ENCODE assay signal across 25 mouse cellular contexts in the genomic region with DNA sequence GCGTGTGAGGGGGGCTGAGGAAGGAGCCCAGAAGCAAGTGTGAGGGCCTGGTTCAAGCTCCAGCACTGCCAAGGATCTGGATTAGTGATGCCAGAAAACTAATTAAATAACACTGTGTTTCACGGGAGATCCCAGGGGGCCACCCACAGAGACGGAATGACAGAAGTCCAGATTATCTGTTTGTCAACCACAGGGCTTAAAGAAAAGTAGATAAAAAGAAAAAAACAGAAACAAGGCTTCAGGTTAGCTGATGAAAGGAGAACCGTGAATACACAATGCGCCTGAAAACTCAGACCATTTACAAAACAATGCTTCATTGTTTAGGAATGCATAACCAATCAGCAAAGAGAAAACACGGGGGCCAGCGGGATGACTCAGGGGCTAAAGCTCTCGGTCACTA. TPM values are rescaled to one million over a fixed set of nuclear protein-coding genes. Genes with fewer than 3 reads are reported as not detected.
DNase-seq lines count a peak whose midpoint lies in the region; ATAC-seq and TF ChIP-seq lines count a peak whose summit lies in the region.
"Had no signal": no experiment of that assay in that cellular context is flagged by ENCODE, and none has a peak within 500 bp of the region (broad histone marks: within the 10 kb centered on the region; RNA-seq: fewer than 3 reads in every experiment).

No protein-coding gene starts in this region.

- H3K27ac ChIP-seq in hindbrain, postnatal 0 days = no peak overlapping the region
- H3K27ac ChIP-seq in hindbrain, embryonic 14.5 days = no peak overlapping the region
- H3K27ac ChIP-seq: gastrocnemius, adult 2 months; heart, embryonic 10.5 days; limb, embryonic 13.5 days; neural tube, embryonic 15.5 days had no signal

- no peak for TF ChIP-seq CTCF in hindbrain, postnatal 0 days (IDR thresholded peaks at IDR 0.05; ENCODE audit: low read depth)

- H3K79me2 ChIP-seq in myocyte (ENCODE audit: control insufficient read depth, insufficient read depth) = no peaks in the 10 kb centered on the region

- H3K9me3 ChIP-seq in hindbrain, postnatal 0 days (ENCODE audit: low read length) = no peaks in the 10 kb centered on the region
- no peaks in the 10 kb centered on the region for H3K9me3 ChIP-seq in hindbrain, embryonic 14.5 days (ENCODE audit: control insufficient read depth, low read length)
- H3K9me3 ChIP-seq: heart, embryonic 10.5 days; limb, embryonic 13.5 days; neural tube, embryonic 15.5 days had no signal

- no peak overlapping the region for H3ac ChIP-seq in myocyte (ENCODE audit: control insufficient read depth, insufficient read length)

- no peak for TF ChIP-seq POLR2A in myocyte (IDR thresholded peaks at IDR 0.05; ENCODE audit: insufficient read length, low read depth)

- H3K36me3 ChIP-seq in hindbrain, postnatal 0 days (ENCODE audit: insufficient read depth, low read length) = peaks cover 16% of the 10 kb centered on the region; the same call in 1 of the 2 replicates
- peaks cover 40% of the 10 kb centered on the region for H3K36me3 ChIP-seq in hindbrain, embryonic 14.5 days (replicated peaks; ENCODE audit: control insufficient read depth, insufficient read depth)
- H3K36me3 ChIP-seq in myocyte (ENCODE audit: control insufficient read depth, insufficient read depth) = no peaks in the 10 kb centered on the region
- H3K36me3 ChIP-seq: heart, embryonic 10.5 days; limb, embryonic 13.5 days had no signal

- no peak overlapping the region for H3K4me3 ChIP-seq in hindbrain, postnatal 0 days (ENCODE audit: low read length)
- no peak overlapping the region for H3K4me3 ChIP-seq in hindbrain, embryonic 14.5 days (replicated peaks; ENCODE audit: low read length)
- no peak overlapping the region for H3K4me3 ChIP-seq in myocyte
- H3K4me3 ChIP-seq: gastrocnemius, adult 2 months; heart, embryonic 10.5 days; limb, embryonic 13.5 days; neural tube, embryonic 15.5 days had no signal

- DNase-seq in cerebellum, postnatal 36 days = peak; percentile 21 to 27
- DNase-seq in cerebellum, postnatal 4 days (ENCODE audit: low spot score in 2 of 2) = no peak
- peak; percentile 56 for DNase-seq in hindbrain, postnatal 0 days (ENCODE audit: low spot score)
- no peak for DNase-seq in hindbrain, embryonic 14.5 days (ENCODE audit: low spot score)
- DNase-seq in Muller cell, postnatal 12 days (ENCODE audit: inconsistent ontology term) = peak; percentile 66
- no peak for DNase-seq in gastrocnemius, postnatal 4 days (ENCODE audit: low spot score in 2 of 2)
- no peak for DNase-seq in adrenal gland, adult 18-20 months (ENCODE audit: low spot score in 2 of 2)
- DNase-seq: adrenal gland, adult 8-10 months; B cell, adult 2 months; gastrocnemius, adult 2 months; heart, postnatal 36 days; kidney, postnatal 25 days; lung, postnatal 36 days; right cerebral cortex, adult 18-20 months; thymus, postnatal 4 days had no signal

- no peak overlapping the region for H3K4me2 ChIP-seq in hindbrain, postnatal 0 days (ENCODE audit: low read depth, low read length)
- H3K4me2 ChIP-seq in hindbrain, embryonic 14.5 days (replicated peaks) = no peak overlapping the region
- H3K4me2 ChIP-seq in myocyte (ENCODE audit: low read depth) = peak overlapping the region; percentile 38
- H3K4me2 ChIP-seq: limb, embryonic 13.5 days; neural tube, embryonic 15.5 days had no signal

- H3K4me1 ChIP-seq in hindbrain, postnatal 0 days (ENCODE audit: insufficient read depth, low read length) = no peaks in the 10 kb centered on the region
- no peaks in the 10 kb centered on the region for H3K4me1 ChIP-seq in hindbrain, embryonic 14.5 days (replicated peaks; ENCODE audit: control insufficient read depth, insufficient read depth, low read length)
- H3K4me1 ChIP-seq: neural tube, embryonic 15.5 days had no signal

- 6% methylated on average over 8 of the region's 8 CpGs for WGBS in hindbrain, postnatal 0 days
- 2% methylated on average over 8 of the region's 8 CpGs for WGBS in hindbrain, embryonic 14.5 days

- no peak for ATAC-seq in hindbrain, postnatal 0 days
- no peak for ATAC-seq in hindbrain, embryonic 14.5 days (ENCODE audit: low FRiP score)
- ATAC-seq: forebrain, embryonic 16.5 days; intestine, embryonic 16.5 days had no signal

- H3K9ac ChIP-seq in hindbrain, postnatal 0 days (replicated peaks; ENCODE audit: low read length) = no peak overlapping the region
- H3K9ac ChIP-seq in hindbrain, embryonic 14.5 days = no peak overlapping the region
- H3K9ac ChIP-seq: limb, embryonic 13.5 days; neural tube, embryonic 15.5 days had no signal

- no peaks in the 10 kb centered on the region for H3K27me3 ChIP-seq in hindbrain, postnatal 0 days (ENCODE audit: insufficient read depth, low read length)
- no peaks in the 10 kb centered on the region for H3K27me3 ChIP-seq in hindbrain, embryonic 14.5 days (ENCODE audit: control insufficient read depth, insufficient read depth, low read length)
- no peaks in the 10 kb centered on the region for H3K27me3 ChIP-seq in myocyte (ENCODE audit: control insufficient read depth, insufficient read depth, insufficient read length)

TF ChIP-seq in myocyte, 11 proteins besides CTCF, POLR2A, EP300 and RAD21:
- no peak for TF ChIP-seq MYOG (IDR thresholded peaks at IDR 0.05; ENCODE audit: control insufficient read depth in 1 of 3, insufficient read depth in 1 of 3, insufficient read length in 2 of 3, low read depth in 2 of 3)
- no peak for TF ChIP-seq TCF3 (IDR thresholded peaks at IDR 0.05; ENCODE audit: insufficient read length, low read depth)
- no peak for TF ChIP-seq MAX (IDR thresholded peaks at IDR 0.05; ENCODE audit: low read depth)
- no peak for TF ChIP-seq USF1 (IDR thresholded peaks at IDR 0.05; ENCODE audit: low read depth)
- TF ChIP-seq CEBPB (IDR thresholded peaks at IDR 0.05; ENCODE audit: insufficient read depth, poor library complexity, severe bottlenecking) = no peak
- no peak for TF ChIP-seq MYOD1 (IDR thresholded peaks at IDR 0.05; ENCODE audit: control insufficient read depth in 1 of 3, insufficient read length in 2 of 3, low read depth in 2 of 3)
- no peak for TF ChIP-seq REST (IDR thresholded peaks at IDR 0.05; ENCODE audit: insufficient read depth, insufficient read length)
- TF ChIP-seq POLR2AphosphoS2 (IDR thresholded peaks at IDR 0.05; ENCODE audit: insufficient read length, low read depth) = no peak
- TF ChIP-seq E2F4 (IDR thresholded peaks at IDR 0.05; ENCODE audit: insufficient read depth) = no peak
- no peak for TF ChIP-seq SRF (IDR thresholded peaks at IDR 0.05; ENCODE audit: control insufficient read depth, insufficient read length, low read depth)
- no peak for TF ChIP-seq TCF12 (IDR thresholded peaks at IDR 0.05; ENCODE audit: insufficient read depth, poor library complexity, severe bottlenecking)

RNA-seq across cellular contexts. Expression of a gene that starts 12.9 kb away (rescaled TPM):
- total RNA-seq in hindbrain, postnatal 0 days (2014; rRNA removed) = 208 and 231 TPM in 2 replicates
- 102 and 103 TPM in 2 replicates for polyA plus RNA-seq in hindbrain, postnatal 0 days (2015; fragmentation: Nextera tagmentation; extraction: Ambion mirVana)
- 120 and 128 TPM in 2 replicates for polyA plus RNA-seq in hindbrain, embryonic 14.5 days (2014; fragmentation: Nextera tagmentation; extraction: Ambion mirVana)
- polyA plus RNA-seq in myocyte (2012; fragmentation: generic; extraction: Trizol) = not detected
- 1 to 10 TPM; 4.9 to 5.9 TPM for total RNA-seq in gastrocnemius, postnatal 4 days (2021)
- total RNA-seq in adrenal gland, adult 18-20 months (2021) = 10 to 100 TPM in 1 of 2 experiments, 1 to 10 TPM in 1; 9.8 to 12.3 TPM
- total RNA-seq: MEL; monocyte, adult 5-6 weeks had no signal

RNA-seq across cellular contexts. Expression of a gene that starts 17.3 kb away (rescaled TPM):
- total RNA-seq in hindbrain, postnatal 0 days (2014; rRNA removed) = not detected in 2 replicates
- not detected in 2 replicates for polyA plus RNA-seq in hindbrain, postnatal 0 days (2015; fragmentation: Nextera tagmentation; extraction: Ambion mirVana)
- polyA plus RNA-seq in hindbrain, embryonic 14.5 days (2014; fragmentation: Nextera tagmentation; extraction: Ambion mirVana) = not detected in 2 replicates
- polyA plus RNA-seq in myocyte (2012; fragmentation: generic; extraction: Trizol) = not detected
- not detected for total RNA-seq in gastrocnemius, postnatal 4 days (2021)
- total RNA-seq in adrenal gland, adult 18-20 months (2021) = not detected
- total RNA-seq: adrenal gland, adult 8-10 months; heart, postnatal 36 days; layer of hippocampus, postnatal 25 days; MEL; monocyte, adult 5-6 weeks had no signal
- polyA plus RNA-seq: forebrain, embryonic 16.5 days; heart, embryonic 10.5 days; intestine, embryonic 16.5 days; limb, embryonic 13.5 days; liver, embryonic 16.5 days; neural tube, embryonic 15.5 days had no signal

RNA-seq across cellular contexts. Expression of a gene that starts 25.5 kb away (rescaled TPM):
- total RNA-seq in hindbrain, postnatal 0 days (2014; rRNA removed) = 8.7 and 16.3 TPM in 2 replicates
- polyA plus RNA-seq in hindbrain, postnatal 0 days (2015; fragmentation: Nextera tagmentation; extraction: Ambion mirVana) = 7.7 and 10.3 TPM in 2 replicates
- polyA plus RNA-seq in hindbrain, embryonic 14.5 days (2014; fragmentation: Nextera tagmentation; extraction: Ambion mirVana) = 5.9 and 6.2 TPM in 2 replicates
- 1.3 TPM for polyA plus RNA-seq in myocyte (2012; fragmentation: generic; extraction: Trizol)
- 10 to 100 TPM in 1 of 2 experiments, 1 to 10 TPM in 1; 7.2 to 10.9 TPM for total RNA-seq in gastrocnemius, postnatal 4 days (2021)
- 10 to 100 TPM; 35.5 to 38.4 TPM for total RNA-seq in adrenal gland, adult 18-20 months (2021)
- total RNA-seq: MEL had no signal
- polyA plus RNA-seq: liver, embryonic 16.5 days had no signal

Comparison
In these comparisons a context has a peak if more than half of its experiments do, and no peak if none do; other contexts are left out.
1. DNase-seq: peak in cerebellum, postnatal 36 days (2 of 2), hindbrain, postnatal 0 days (single experiment) and Muller cell, postnatal 12 days (single experiment); none in cerebellum, postnatal 4 days (0 of 2), hindbrain, embryonic 14.5 days (single experiment), gastrocnemius, postnatal 4 days (0 of 2) and adrenal gland, adult 18-20 months (0 of 2).
2. RNA of a gene that starts 12.9 kb away (total RNA-seq): 208 to 231 TPM in hindbrain, postnatal 0 days; 9.8 to 12.3 TPM in adrenal gland, adult 18-20 months and 4.9 to 5.9 TPM in gastrocnemius, postnatal 4 days; every median in the first group is over 10 times any median in the second.